8 mouse cellular contexts compared by ENCODE assay signal in the genomic region with DNA sequence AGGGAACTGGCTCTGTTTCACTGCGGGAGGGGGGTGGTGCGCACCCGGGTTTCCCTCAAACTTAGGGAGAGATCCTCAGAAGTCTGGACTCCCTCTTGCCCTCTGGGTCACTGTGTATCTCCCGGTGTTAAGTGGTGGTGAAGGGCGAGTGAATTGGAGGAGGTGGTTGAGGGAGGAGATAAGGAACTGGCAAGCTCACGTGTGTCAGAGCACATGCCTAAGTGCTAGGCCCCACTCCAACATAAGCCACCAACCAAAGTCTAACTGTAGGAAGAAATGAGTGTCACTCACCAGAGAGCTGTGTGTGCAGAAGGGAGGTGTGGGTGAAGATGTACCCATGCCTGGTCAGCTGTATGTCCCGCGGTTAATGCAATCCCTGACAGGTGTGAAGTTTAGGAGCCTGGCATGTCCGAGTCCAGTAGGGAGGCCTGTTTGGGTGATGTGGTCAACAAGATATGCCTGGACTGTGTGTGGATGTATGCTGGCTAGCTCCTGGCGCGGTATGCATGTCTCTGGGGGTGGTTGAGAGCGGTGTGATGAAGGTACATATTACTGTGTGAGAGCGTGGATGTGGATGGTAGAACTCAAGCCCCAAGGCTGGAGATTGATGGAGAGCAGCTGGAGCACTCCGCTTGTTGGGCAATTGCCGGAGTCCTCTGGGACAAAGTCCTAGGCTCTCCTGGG. TPM values are rescaled to one million over a fixed set of nuclear protein-coding genes. Genes with fewer than 3 reads are reported as not detected.
A peak's percentile ranks its signal among the peaks of the same experiment; 100 is the strongest.
DNase-seq lines count a peak whose midpoint lies in the region; ATAC-seq and TF ChIP-seq lines count a peak whose summit lies in the region.

No protein-coding gene starts in this region.

- no peak for TF ChIP-seq POLR2A in myocyte (IDR thresholded peaks at IDR 0.05; ENCODE audit: insufficient read length, low read depth)

- peak overlapping the region; percentile 59 for H3K4me3 ChIP-seq in embryonic facial prominence, embryonic 14.5 days (ENCODE audit: low read depth, low read length)
- peak overlapping the region; percentile 52 for H3K4me3 ChIP-seq in hindbrain, embryonic 12.5 days
- H3K4me3 ChIP-seq in liver, embryonic 12.5 days = peak overlapping the region; percentile 75
- peak overlapping the region; percentile 63 for H3K4me3 ChIP-seq in myocyte

- no peaks in the 10 kb centered on the region for H3K27me3 ChIP-seq in embryonic facial prominence, embryonic 14.5 days (replicated peaks; ENCODE audit: control insufficient read depth, insufficient read depth, low read length)
- H3K27me3 ChIP-seq in hindbrain, embryonic 12.5 days = no peaks in the 10 kb centered on the region
- no peaks in the 10 kb centered on the region for H3K27me3 ChIP-seq in liver, embryonic 12.5 days (replicated peaks)
- H3K27me3 ChIP-seq in myocyte (ENCODE audit: control insufficient read depth, insufficient read depth, insufficient read length) = no peaks in the 10 kb centered on the region

- ATAC-seq in embryonic facial prominence, embryonic 14.5 days (ENCODE audit: low read depth) = no peak
- peak; percentile 16; the same call in 1 of the 2 replicates for ATAC-seq in hindbrain, embryonic 12.5 days (ENCODE audit: low FRiP score)
- peak; percentile 56 for ATAC-seq in liver, embryonic 12.5 days

- 42% methylated on average over 15 of the region's 15 CpGs for WGBS in embryonic facial prominence, embryonic 14.5 days
- WGBS in hindbrain, embryonic 12.5 days = 53% methylated on average over 15 of the region's 15 CpGs
- WGBS in liver, embryonic 12.5 days (ENCODE audit: insufficient replicate concordance) = 22% methylated on average over 15 of the region's 15 CpGs

- peak overlapping the region; percentile 73 for H3ac ChIP-seq in myocyte (ENCODE audit: control insufficient read depth, insufficient read length)

- peaks cover 34% of the 10 kb centered on the region for H3K36me3 ChIP-seq in embryonic facial prominence, embryonic 14.5 days (ENCODE audit: control insufficient read depth, insufficient read depth, low read length)
- peaks cover 34% of the 10 kb centered on the region for H3K36me3 ChIP-seq in hindbrain, embryonic 12.5 days
- peaks cover 41% of the 10 kb centered on the region for H3K36me3 ChIP-seq in liver, embryonic 12.5 days
- peaks cover 29% of the 10 kb centered on the region for H3K36me3 ChIP-seq in myocyte (ENCODE audit: control insufficient read depth, insufficient read depth)

- H3K4me1 ChIP-seq in embryonic facial prominence, embryonic 14.5 days (ENCODE audit: control insufficient read depth, insufficient read depth, low read length) = peaks cover 22% of the 10 kb centered on the region
- peaks cover 28% of the 10 kb centered on the region for H3K4me1 ChIP-seq in hindbrain, embryonic 12.5 days
- peaks cover 97% of the 10 kb centered on the region for H3K4me1 ChIP-seq in liver, embryonic 12.5 days

- no peaks in the 10 kb centered on the region for H3K9me3 ChIP-seq in embryonic facial prominence, embryonic 14.5 days (ENCODE audit: control insufficient read depth, low read length)
- H3K9me3 ChIP-seq in hindbrain, embryonic 12.5 days (replicated peaks) = no peaks in the 10 kb centered on the region
- H3K9me3 ChIP-seq in liver, embryonic 12.5 days (replicated peaks) = no peaks in the 10 kb centered on the region

- H3K27ac ChIP-seq in embryonic facial prominence, embryonic 14.5 days (replicated peaks; ENCODE audit: low read depth, low read length) = peak overlapping the region; percentile 66
- peak overlapping the region; percentile 56 for H3K27ac ChIP-seq in hindbrain, embryonic 12.5 days
- H3K27ac ChIP-seq in liver, embryonic 12.5 days = peak overlapping the region; percentile 88

- peaks cover 33% of the 10 kb centered on the region for H3K79me2 ChIP-seq in myocyte (ENCODE audit: control insufficient read depth, insufficient read depth)

- H3K4me2 ChIP-seq in embryonic facial prominence, embryonic 14.5 days (ENCODE audit: low read depth, low read length) = peak overlapping the region; percentile 86
- peak overlapping the region; percentile 79 for H3K4me2 ChIP-seq in hindbrain, embryonic 12.5 days (replicated peaks)
- peak overlapping the region; percentile 83 for H3K4me2 ChIP-seq in liver, embryonic 12.5 days
- peak overlapping the region; percentile 97 for H3K4me2 ChIP-seq in myocyte (ENCODE audit: low read depth)

- peak; percentile 14 for DNase-seq in ovary, postnatal 36 days (ENCODE audit: low spot score)
- DNase-seq in ovary, postnatal 14 days (ENCODE audit: low spot score) = no peak
- no peak for DNase-seq in embryonic facial prominence, embryonic 14.5 days (ENCODE audit: low spot score)
- DNase-seq in thymus, postnatal 25 days = no peak
- DNase-seq in cerebellum, postnatal 25 days = no peak

- peak overlapping the region; percentile 67 for H3K9ac ChIP-seq in embryonic facial prominence, embryonic 14.5 days (ENCODE audit: low read depth, low read length)
- peak overlapping the region; percentile 58 for H3K9ac ChIP-seq in hindbrain, embryonic 12.5 days
- H3K9ac ChIP-seq in liver, embryonic 12.5 days = peak overlapping the region; percentile 86

TF ChIP-seq in myocyte, 11 proteins besides CTCF, POLR2A, EP300 and RAD21:
- peak; percentile 52 for TF ChIP-seq CEBPB (IDR thresholded peaks at IDR 0.05; ENCODE audit: insufficient read depth, poor library complexity, severe bottlenecking)
- peak; percentile 32 for TF ChIP-seq MAX (IDR thresholded peaks at IDR 0.05; ENCODE audit: low read depth)
- peak in 1 of 3 experiments; percentile 75 for TF ChIP-seq MYOG (IDR thresholded peaks at IDR 0.05; ENCODE audit: control insufficient read depth in 1 of 3, insufficient read depth in 1 of 3, insufficient read length in 2 of 3, low read depth in 2 of 3)
- no peak for TF ChIP-seq TCF3 (IDR thresholded peaks at IDR 0.05; ENCODE audit: insufficient read length, low read depth)
- TF ChIP-seq MYOD1 (IDR thresholded peaks at IDR 0.05; ENCODE audit: control insufficient read depth in 1 of 3, insufficient read length in 2 of 3, low read depth in 2 of 3) = peak; percentile 22 to 53 (median 39)
- no peak for TF ChIP-seq SRF (IDR thresholded peaks at IDR 0.05; ENCODE audit: control insufficient read depth, insufficient read length, low read depth)
- TF ChIP-seq E2F4 (IDR thresholded peaks at IDR 0.05; ENCODE audit: insufficient read depth) = no peak

RNA-seq across cellular contexts. Expression of a gene that starts 0.8 kb away (rescaled TPM):
- 106 and 118 TPM in 2 replicates for polyA plus RNA-seq in embryonic facial prominence, embryonic 14.5 days (2014; fragmentation: Nextera tagmentation; extraction: Ambion mirVana)
- 38.6 and 41.7 TPM in 2 replicates for polyA plus RNA-seq in hindbrain, embryonic 12.5 days (2016; fragmentation: Nextera tagmentation; extraction: Ambion mirVana)
- polyA plus RNA-seq in liver, embryonic 12.5 days (2016; fragmentation: Nextera tagmentation; extraction: Ambion mirVana) = 117 and 127 TPM in 2 replicates
- polyA plus RNA-seq in myocyte (2012; fragmentation: generic; extraction: Trizol) = 136 TPM

RNA-seq across cellular contexts. Expression of a gene that starts 8.5 kb away (rescaled TPM):
- 159 and 192 TPM in 2 replicates for polyA plus RNA-seq in embryonic facial prominence, embryonic 14.5 days (2014; fragmentation: Nextera tagmentation; extraction: Ambion mirVana)
- 151 and 168 TPM in 2 replicates for polyA plus RNA-seq in hindbrain, embryonic 12.5 days (2016; fragmentation: Nextera tagmentation; extraction: Ambion mirVana)
- 240 and 250 TPM in 2 replicates for polyA plus RNA-seq in liver, embryonic 12.5 days (2016; fragmentation: Nextera tagmentation; extraction: Ambion mirVana)
- polyA plus RNA-seq in myocyte (2012; fragmentation: generic; extraction: Trizol) = 79.8 TPM

RNA-seq across cellular contexts. Expression of a gene that starts 19.5 kb away (rescaled TPM):
- polyA plus RNA-seq in embryonic facial prominence, embryonic 14.5 days (2014; fragmentation: Nextera tagmentation; extraction: Ambion mirVana) = 85.0 and 97.1 TPM in 2 replicates
- 125 and 131 TPM in 2 replicates for polyA plus RNA-seq in hindbrain, embryonic 12.5 days (2016; fragmentation: Nextera tagmentation; extraction: Ambion mirVana)
- 105 and 109 TPM in 2 replicates for polyA plus RNA-seq in liver, embryonic 12.5 days (2016; fragmentation: Nextera tagmentation; extraction: Ambion mirVana)
- polyA plus RNA-seq in myocyte (2012; fragmentation: generic; extraction: Trizol) = 78.6 TPM

RNA-seq across cellular contexts. Expression of a gene that starts 19.6 kb away (rescaled TPM):
- 8.7 and 9.3 TPM in 2 replicates for polyA plus RNA-seq in embryonic facial prominence, embryonic 14.5 days (2014; fragmentation: Nextera tagmentation; extraction: Ambion mirVana)
- 11.5 and 13.6 TPM in 2 replicates for polyA plus RNA-seq in hindbrain, embryonic 12.5 days (2016; fragmentation: Nextera tagmentation; extraction: Ambion mirVana)
- 4.8 and 4.9 TPM in 2 replicates for polyA plus RNA-seq in liver, embryonic 12.5 days (2016; fragmentation: Nextera tagmentation; extraction: Ambion mirVana)
- polyA plus RNA-seq in myocyte (2012; fragmentation: generic; extraction: Trizol) = 8.1 TPM

RNA-seq across cellular contexts. Expression of a gene that starts 28.6 kb away (rescaled TPM):
- 0.45 and 0.48 TPM in 2 replicates for polyA plus RNA-seq in embryonic facial prominence, embryonic 14.5 days (2014; fragmentation: Nextera tagmentation; extraction: Ambion mirVana)
- polyA plus RNA-seq in hindbrain, embryonic 12.5 days (2016; fragmentation: Nextera tagmentation; extraction: Ambion mirVana) = 0.53 and 0.56 TPM in 2 replicates
- 17.4 and 19.4 TPM in 2 replicates for polyA plus RNA-seq in liver, embryonic 12.5 days (2016; fragmentation: Nextera tagmentation; extraction: Ambion mirVana)
- polyA plus RNA-seq in myocyte (2012; fragmentation: generic; extraction: Trizol) = not detected
